Mouse (Mus musculus) cerebellum, adult 2 months (tissue): ENCODE measurements around the gene Olfr211.

Source experiments
- CTCF ChIP-seq: fragments of 200-500 bp; IDR thresholded peaks from 2 replicates; pipeline ENCODE4 v1.5.1; 2011; ENCODE audit warnings: low read depth, mild to moderate bottlenecking, control low read depth, low read length, moderate library complexity, borderline replicate concordance; ENCODE audit not compliant: insufficient read depth
- POLR2A ChIP-seq: fragments of 200-500 bp; IDR thresholded peaks from 2 replicates; pipeline ENCODE4 v1.6.1; 2011; ENCODE audit warnings: low read length, control low read depth, borderline replicate concordance; ENCODE audit not compliant: insufficient read depth

GRCm38 (mm10) chr6:116455781-116456180, 33.1 kb upstream of the Olfr211 start:
- TF ChIP-seq POLR2A (no peak), CTCF (no peak)
